Mouse (Mus musculus): ENCODE data around the gene Acsm1. TPM values are rescaled to one million over a fixed set of nuclear protein-coding genes. Genes with fewer than 3 reads are reported as not detected.

The Acsm1 gene
- polyA plus RNA-seq, 1 experiment, result not detected

DNA sequence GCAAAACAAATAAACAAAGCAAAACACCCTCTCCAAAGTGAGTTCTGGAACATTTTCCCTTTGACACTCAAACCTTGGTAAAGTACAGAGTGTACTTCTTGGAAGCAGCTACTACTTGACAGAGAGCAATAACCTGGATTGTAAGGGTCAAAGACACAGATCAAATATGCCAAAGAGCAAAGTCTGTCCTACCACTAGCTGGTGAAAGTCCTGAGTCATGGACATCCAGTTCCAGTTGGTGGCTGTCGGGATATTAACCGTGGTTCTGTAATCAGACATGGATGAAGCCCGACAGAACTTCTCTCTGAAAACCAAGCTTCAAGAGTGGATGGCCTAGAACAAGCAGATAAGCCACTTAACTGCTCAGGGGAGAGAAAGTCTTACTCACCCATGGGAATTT, 61.1 kb downstream of the Acsm1 start:
- no peaks in the 10 kb centered on the region; the same call in 1 of the 2 replicates for H3K9me3 ChIP-seq
- TF ChIP-seq FLI1 (IDR thresholded peaks at IDR 0.05; ENCODE audit: low read length) (no peak), GATA1 (IDR thresholded peaks at IDR 0.05; ENCODE audit: borderline replicate concordance, low read length) (no peak)
- H3K4me3 ChIP-seq (replicated peaks), result no peak overlapping the region
- no peaks in the 10 kb centered on the region for H3K36me3 ChIP-seq (replicated peaks; ENCODE audit: low read length)
- H3K27me3 ChIP-seq (replicated peaks), result no peaks in the 10 kb centered on the region
- H3K4me1 ChIP-seq, result no peaks in the 10 kb centered on the region

DNA sequence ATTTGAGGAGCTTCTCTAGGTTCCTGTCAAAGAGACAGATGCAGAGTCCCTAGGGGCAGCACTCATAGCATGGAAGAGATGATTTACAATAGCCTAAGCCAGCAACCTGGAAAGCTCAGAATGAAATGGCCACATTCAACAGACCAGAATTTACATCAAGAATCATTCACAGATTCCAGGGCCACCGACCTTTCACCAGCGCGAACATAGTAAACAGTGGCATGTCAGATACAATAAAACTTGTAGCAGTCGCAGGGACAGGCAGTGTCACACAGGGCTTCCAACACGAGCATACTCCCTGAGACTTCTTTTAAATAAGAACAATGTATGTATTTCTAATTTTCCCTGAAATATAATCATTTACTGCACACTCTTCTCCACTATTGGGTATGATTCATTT, 63.6 kb downstream of the Acsm1 start:
- Histone ChIP-seq H3K4me1 (no peaks in the 10 kb centered on the region), H3K36me3 (replicated peaks; ENCODE audit: low read length) (no peaks in the 10 kb centered on the region), H3K27me3 (replicated peaks) (no peaks in the 10 kb centered on the region), H3K9me3 (no peaks in the 10 kb centered on the region), H3K4me3 (replicated peaks) (no peak overlapping the region)
- TF ChIP-seq GATA1 (IDR thresholded peaks at IDR 0.05; ENCODE audit: borderline replicate concordance, low read length), result no peak

DNA sequence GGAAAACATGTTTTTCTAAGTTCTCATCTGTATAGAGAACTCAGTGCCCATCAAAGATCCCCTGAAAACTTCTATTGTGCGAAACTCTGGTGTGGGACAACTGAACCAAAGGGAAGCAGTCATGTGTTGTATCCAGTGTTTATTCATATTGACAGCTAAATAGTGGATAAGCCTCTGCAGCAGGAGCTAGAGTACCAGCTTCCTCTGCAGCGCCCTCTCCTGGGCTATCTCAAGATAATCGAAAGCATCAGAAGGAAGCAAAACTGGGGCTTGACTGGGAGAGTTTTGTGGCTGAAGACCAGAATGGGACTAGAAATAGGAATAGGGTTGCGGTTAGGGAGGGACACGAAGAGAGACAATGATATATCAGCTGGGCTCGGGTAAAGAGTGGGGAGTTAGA, 64.1 kb downstream of the Acsm1 start:
- H3K4me1 ChIP-seq, result no peaks in the 10 kb centered on the region
- no peaks in the 10 kb centered on the region for H3K9me3 ChIP-seq
- no peak for TF ChIP-seq FLI1 (IDR thresholded peaks at IDR 0.05; ENCODE audit: low read length)
- no peak overlapping the region for H3K4me3 ChIP-seq (replicated peaks)
- H3K27me3 ChIP-seq (replicated peaks), result no peaks in the 10 kb centered on the region
- no peaks in the 10 kb centered on the region for H3K36me3 ChIP-seq (replicated peaks; ENCODE audit: low read length)

DNA sequence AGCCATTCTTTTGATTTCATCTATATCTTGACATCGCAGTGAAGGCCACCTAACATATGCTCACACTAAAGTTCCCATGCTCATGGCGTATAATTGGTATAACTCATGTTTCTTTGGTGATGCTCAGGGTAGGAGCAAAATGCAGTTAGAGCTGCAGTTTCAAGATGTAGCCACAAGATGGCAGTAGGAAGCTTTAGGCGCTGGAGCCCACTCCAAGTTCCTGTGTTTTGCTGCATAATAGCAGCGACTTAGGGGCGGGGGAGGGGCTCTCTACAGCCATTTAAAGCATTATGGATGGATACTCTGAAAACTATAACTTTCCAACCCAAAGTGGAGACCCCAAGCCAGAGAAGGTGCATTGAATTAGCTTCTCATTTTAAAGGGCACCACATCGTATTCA, 66.6 kb downstream of the Acsm1 start:
- H3K36me3 ChIP-seq (replicated peaks; ENCODE audit: low read length), result no peaks in the 10 kb centered on the region
- H3K27me3 ChIP-seq (replicated peaks), result peaks cover 2% of the 10 kb centered on the region
- no peaks in the 10 kb centered on the region for H3K4me1 ChIP-seq
- no peaks in the 10 kb centered on the region for H3K9me3 ChIP-seq
- no peak for TF ChIP-seq GATA1 (IDR thresholded peaks at IDR 0.05; ENCODE audit: borderline replicate concordance, low read length)
- TF ChIP-seq FLI1 (IDR thresholded peaks at IDR 0.05; ENCODE audit: low read length), result no peak
- no peak overlapping the region for H3K4me3 ChIP-seq (replicated peaks)

DNA sequence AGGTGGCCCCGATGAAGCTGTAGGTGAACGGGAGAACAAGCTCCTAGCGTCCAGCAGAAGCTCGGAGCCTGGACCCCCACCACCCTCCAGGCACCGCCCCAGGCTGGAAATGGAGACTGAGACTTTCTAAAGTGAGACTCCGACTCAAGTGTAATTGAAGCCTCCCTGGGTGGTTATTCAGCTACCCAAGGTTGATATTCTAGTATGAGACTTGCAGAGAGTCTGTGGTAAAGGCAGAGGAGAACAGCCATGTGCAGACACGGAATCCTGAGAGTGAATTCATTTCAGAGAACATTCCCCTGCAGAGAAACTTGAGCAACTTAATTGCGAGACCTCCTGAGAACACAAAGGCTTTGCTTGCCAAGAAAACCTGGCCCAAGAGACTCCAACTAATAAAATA, 73.3 kb downstream of the Acsm1 start:
- H3K27me3 ChIP-seq (replicated peaks), result peaks cover 2% of the 10 kb centered on the region
- no peak overlapping the region for H3K4me3 ChIP-seq (replicated peaks)
- no peaks in the 10 kb centered on the region for H3K36me3 ChIP-seq (replicated peaks; ENCODE audit: low read length)
- TF ChIP-seq GATA1 (IDR thresholded peaks at IDR 0.05; ENCODE audit: borderline replicate concordance, low read length) (no peak), FLI1 (IDR thresholded peaks at IDR 0.05; ENCODE audit: low read length) (no peak)
- H3K4me1 ChIP-seq, result no peaks in the 10 kb centered on the region
- no peaks in the 10 kb centered on the region for H3K9me3 ChIP-seq

DNA sequence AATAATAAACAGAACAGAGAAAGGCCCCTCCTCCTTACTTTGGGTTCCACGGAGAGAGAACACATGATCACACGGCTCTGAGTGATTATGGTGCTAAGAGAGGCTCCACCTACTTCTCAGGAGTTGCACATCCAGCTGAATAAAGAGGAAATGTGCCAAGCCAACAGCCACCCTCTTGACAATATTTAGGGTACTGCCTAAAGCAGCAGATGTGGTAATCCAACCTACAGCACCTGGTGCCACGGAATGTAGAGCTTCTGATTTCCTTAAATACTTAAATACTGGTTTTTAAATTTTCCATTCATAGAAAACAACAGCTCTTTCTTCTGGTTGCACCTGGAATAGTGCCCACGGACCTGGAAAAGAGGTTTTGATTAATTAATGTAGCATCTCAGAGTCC, 75.9 kb downstream of the Acsm1 start:
- H3K4me1 ChIP-seq, result no peaks in the 10 kb centered on the region
- no peaks in the 10 kb centered on the region for H3K27me3 ChIP-seq (replicated peaks)
- TF ChIP-seq FLI1 (IDR thresholded peaks at IDR 0.05; ENCODE audit: low read length) (no peak), GATA1 (IDR thresholded peaks at IDR 0.05; ENCODE audit: borderline replicate concordance, low read length) (no peak)
- no peaks in the 10 kb centered on the region for H3K36me3 ChIP-seq (replicated peaks; ENCODE audit: low read length)
- no peaks in the 10 kb centered on the region for H3K9me3 ChIP-seq
- H3K4me3 ChIP-seq (replicated peaks), result no peak overlapping the region

DNA sequence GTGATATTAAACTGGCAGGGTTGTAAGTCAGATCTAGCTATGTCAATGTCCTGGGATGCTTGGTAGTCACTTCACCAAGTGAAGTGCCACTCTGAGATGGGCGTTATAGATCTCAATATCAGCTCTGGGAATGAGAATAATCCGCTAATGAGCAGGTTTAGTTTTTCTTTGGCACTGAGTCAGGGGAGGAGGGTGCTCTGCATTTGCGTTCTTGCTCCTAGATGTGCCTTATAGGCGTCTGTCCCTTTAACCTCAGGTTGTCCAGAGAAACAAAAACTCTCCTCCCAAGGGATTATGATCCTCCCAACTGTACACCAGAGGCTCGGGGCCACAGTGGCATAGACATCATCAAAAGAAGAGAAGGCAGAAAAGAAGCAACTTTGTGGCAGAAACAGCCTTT, 82.9 kb downstream of the Acsm1 start, which contains the start of gene Acsm4:
Gene Acsm4 (plus strand): TSS at position 301 of the 400 bp plus-strand sequence.
- Histone ChIP-seq H3K9me3 (no peaks in the 10 kb centered on the region), H3K36me3 (replicated peaks; ENCODE audit: low read length) (no peaks in the 10 kb centered on the region), H3K4me1 (no peaks in the 10 kb centered on the region), H3K27me3 (replicated peaks) (peaks cover 2% of the 10 kb centered on the region), H3K4me3 (replicated peaks) (no peak within 1 kb of the TSS)
- TF ChIP-seq GATA1 (IDR thresholded peaks at IDR 0.05; ENCODE audit: borderline replicate concordance, low read length), result no peak
- TF ChIP-seq FLI1 (IDR thresholded peaks at IDR 0.05; ENCODE audit: low read length), result no peak

DNA sequence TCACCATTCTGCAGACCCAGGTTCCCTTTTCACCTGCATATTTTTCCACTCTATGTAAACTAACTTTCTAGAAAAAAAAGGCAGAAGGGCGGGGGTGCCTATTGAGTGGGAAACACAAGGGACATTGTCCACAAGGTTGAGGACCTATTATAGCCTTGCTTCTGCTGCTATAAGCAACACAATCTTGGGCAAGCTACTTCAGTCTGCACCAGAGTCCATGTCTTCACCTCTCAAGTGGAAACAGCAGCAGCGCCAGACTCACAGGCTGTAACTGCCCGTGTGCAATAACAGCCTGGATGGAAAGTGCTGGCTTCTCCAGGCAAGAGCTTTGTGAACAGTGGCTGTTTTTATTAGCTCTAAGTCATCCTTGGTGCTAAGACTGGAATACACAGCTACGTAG, 85.5 kb downstream of the Acsm1 start:
- Histone ChIP-seq H3K27me3 (replicated peaks) (peaks cover 2% of the 10 kb centered on the region), H3K9me3 (no peaks in the 10 kb centered on the region), H3K36me3 (replicated peaks; ENCODE audit: low read length) (no peaks in the 10 kb centered on the region), H3K4me1 (no peaks in the 10 kb centered on the region), H3K4me3 (replicated peaks) (no peak overlapping the region)
- no peak for TF ChIP-seq GATA1 (IDR thresholded peaks at IDR 0.05; ENCODE audit: borderline replicate concordance, low read length)
- no peak for TF ChIP-seq FLI1 (IDR thresholded peaks at IDR 0.05; ENCODE audit: low read length)

DNA sequence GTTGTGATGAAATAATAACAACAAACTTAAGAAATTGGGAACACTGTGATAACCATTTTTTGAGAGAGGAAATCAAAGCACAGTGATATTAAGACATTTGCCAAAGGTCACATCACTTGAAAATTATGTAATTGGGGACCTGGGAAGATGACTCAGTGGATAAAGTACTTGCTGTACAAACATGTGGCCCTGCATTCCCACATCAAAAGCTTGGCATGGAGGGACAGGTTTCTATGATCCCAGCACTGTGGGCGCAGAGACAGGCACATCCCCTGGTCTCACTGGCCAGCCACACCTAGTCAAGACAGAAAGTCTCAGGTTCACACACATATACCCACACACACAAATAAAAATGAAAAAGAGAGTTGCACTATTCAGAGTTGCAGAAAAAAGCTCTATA, 88.1 kb downstream of the Acsm1 start:
- TF ChIP-seq GATA1 (IDR thresholded peaks at IDR 0.05; ENCODE audit: borderline replicate concordance, low read length), result no peak
- no peak for TF ChIP-seq FLI1 (IDR thresholded peaks at IDR 0.05; ENCODE audit: low read length)
- no peaks in the 10 kb centered on the region for H3K36me3 ChIP-seq (replicated peaks; ENCODE audit: low read length)
- peaks cover 2% of the 10 kb centered on the region for H3K27me3 ChIP-seq (replicated peaks)
- H3K9me3 ChIP-seq, result no peaks in the 10 kb centered on the region
- H3K4me3 ChIP-seq (replicated peaks), result no peak overlapping the region
- no peaks in the 10 kb centered on the region for H3K4me1 ChIP-seq

Other genes with a start within 250 kb of the Acsm1 start
- gene Gp2, start 147.7 kb upstream of the Acsm1 start, polyA plus RNA-seq (2012; ENCODE audit: insufficient read depth, low replicate concordance), result not detected in 2 replicates
- gene Umod, start 127.7 kb upstream of the Acsm1 start, polyA plus RNA-seq (2012; ENCODE audit: insufficient read depth, low replicate concordance), result not detected in 2 replicates
- not detected in 2 replicates for gene Acsm5, start 87.6 kb upstream of the Acsm1 start, polyA plus RNA-seq (2012; ENCODE audit: insufficient read depth, low replicate concordance)
- not detected in 2 replicates for gene Pdilt, start 83.5 kb upstream of the Acsm1 start, polyA plus RNA-seq (2012; ENCODE audit: insufficient read depth, low replicate concordance)
- not detected in 2 replicates for gene Acsm2, start 52.7 kb upstream of the Acsm1 start, polyA plus RNA-seq (2012; ENCODE audit: insufficient read depth, low replicate concordance)
- gene Acsm4, start 83.0 kb downstream of the Acsm1 start, polyA plus RNA-seq (2012; ENCODE audit: insufficient read depth, low replicate concordance), result not detected in 2 replicates
- 12.1 and 14.0 TPM in 2 replicates for gene Thumpd1, start 113.8 kb downstream of the Acsm1 start, polyA plus RNA-seq (2012; ENCODE audit: insufficient read depth, low replicate concordance)
- not detected in 2 replicates for gene Acsm3, start 153.9 kb downstream of the Acsm1 start, polyA plus RNA-seq (2012; ENCODE audit: insufficient read depth, low replicate concordance)
- gene Rexo5, start 187.0 kb downstream of the Acsm1 start, polyA plus RNA-seq (2012; ENCODE audit: insufficient read depth, low replicate concordance), result 0.89 TPM in 1 of 2 replicates, not detected in the other
- gene Eri2, start 187.0 kb downstream of the Acsm1 start, polyA plus RNA-seq (2012; ENCODE audit: insufficient read depth, low replicate concordance), result 0.10 and 1.1 TPM in 2 replicates